ENCODE assay signal across 25 mouse cellular contexts in genomic region chr17:79398416-79398815, GRCm38 (mm10).
"Had no signal": no experiment of that assay in that cellular context is flagged by ENCODE, and none has a peak within 500 bp of the region (broad histone marks: within the 10 kb centered on the region; RNA-seq: fewer than 3 reads in every experiment).

No protein-coding gene starts in this region.

- H3K27ac ChIP-seq: heart, embryonic 10.5 days; hindbrain, embryonic 10.5 days; hindbrain, embryonic 12.5 days; hindbrain, embryonic 14.5 days; kidney, embryonic 15.5 days; kidney, postnatal 0 days; left cerebral cortex, adult 2 months; limb, embryonic 10.5 days; limb, embryonic 12.5 days; liver, embryonic 13.5 days; liver, embryonic 15.5 days had no signal

- H3K4me1 ChIP-seq: hindbrain, embryonic 10.5 days; hindbrain, embryonic 12.5 days; kidney, embryonic 15.5 days; limb, embryonic 10.5 days; limb, embryonic 12.5 days; liver, embryonic 13.5 days; liver, embryonic 15.5 days had no signal

- DNase-seq: gastrocnemius, postnatal 25 days; heart, postnatal 10 days; heart, postnatal 4 days; kidney, adult 11 months; kidney, adult 2 months; kidney, adult 9 months; kidney, postnatal 14 days; kidney, postnatal 36 days; layer of hippocampus, adult 9-11 months; layer of hippocampus, postnatal 36 days; liver; liver, embryonic 13.5 days had no signal

- ATAC-seq: hindbrain, embryonic 16.5 days; intestine, embryonic 16.5 days had no signal

- H3K4me3 ChIP-seq: heart, embryonic 10.5 days; heart, embryonic 12.5 days; hindbrain, embryonic 10.5 days; hindbrain, embryonic 12.5 days; kidney, embryonic 15.5 days; left cerebral cortex, adult 2 months; limb, embryonic 10.5 days; limb, embryonic 12.5 days; liver, embryonic 13.5 days; liver, embryonic 15.5 days had no signal
